Mouse (Mus musculus) heart, adult 2 months (tissue): ENCODE measurements around the gene Tmem132e.

Experiments used
- CTCF ChIP-seq: fragments of 200-600 bp; IDR thresholded peaks from 2 replicates; pipeline ENCODE4 v1.8.1; 2022; ENCODE audit warnings: antibody characterized with exemption, mild to moderate bottlenecking, moderate library complexity
- EP300 ChIP-seq: fragments of 200-500 bp; IDR thresholded peaks from 2 replicates; pipeline ENCODE4 v1.6.1; 2011; ENCODE audit warnings: low read depth, low read length, control low read depth; ENCODE audit not compliant: insufficient read depth
- POLR2A ChIP-seq: fragments of 200-500 bp; IDR thresholded peaks from 2 replicates; pipeline ENCODE4 v1.6.1; 2011; ENCODE audit warnings: mild to moderate bottlenecking, low read depth, low read length, control low read depth; ENCODE audit not compliant: insufficient read depth

DNA sequence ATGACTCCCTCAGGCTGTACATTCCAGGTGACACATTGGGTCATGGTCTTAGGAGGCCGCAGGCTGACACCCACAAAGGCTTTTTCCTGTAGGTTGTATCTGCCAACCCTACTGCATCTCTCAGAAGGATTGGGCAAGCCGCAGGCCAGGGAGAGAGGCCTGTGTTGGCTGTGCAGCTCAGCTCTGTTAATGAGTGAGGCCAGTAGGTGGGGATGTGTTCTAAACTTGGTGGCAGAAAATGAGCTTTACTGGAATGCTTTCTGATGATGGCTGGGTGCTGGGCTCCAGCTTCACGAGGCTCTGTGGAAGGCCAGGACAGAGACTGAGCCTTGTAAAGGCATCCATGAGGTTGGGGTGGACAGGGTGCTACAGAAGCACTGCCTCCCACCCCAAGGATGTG is 3.6 kb downstream of the Tmem132e start:
- TF ChIP-seq EP300 = no peak
- no peak for TF ChIP-seq POLR2A
- no peak for TF ChIP-seq CTCF
